Mouse (Mus musculus) midbrain, embryonic 10.5 days (tissue): Measurements from ENCODE around the gene Rprml. TPM values are rescaled to one million over a fixed set of nuclear protein-coding genes. Genes with fewer than 3 reads are reported as not detected.
A peak's percentile ranks its signal among the peaks of the same experiment; 100 is the strongest.
"Not testable (repeated sequence)": the region's sequence is repeated elsewhere in the genome, so short reads cannot be mapped to it uniquely, and the experiment has no call there.

ENCODE experiments used
- DNase-seq: peaks from one replicate; pipeline ENCODE4 v3.0.0-alpha.2; 2017; ENCODE audit warnings: low spot score
- H3K27ac ChIP-seq: fragments of 300-500 bp; sonication (generic); replicated peaks from 2 replicates; pipeline ENCODE4 v1.5.1; 2016; ENCODE audit warnings: mild to moderate bottlenecking
- H3K27me3 ChIP-seq: fragments of 300-500 bp; sonication (generic); 2 replicates; pipeline ENCODE4 v1.6.1; 2016; ENCODE audit warnings: low read depth, mild to moderate bottlenecking; ENCODE audit not compliant: poor library complexity, severe bottlenecking
- H3K36me3 ChIP-seq: fragments of 300-500 bp; sonication (generic); 2 replicates; pipeline ENCODE4 v1.6.1; 2016; ENCODE audit warnings: mild to moderate bottlenecking, moderate library complexity
- H3K4me1 ChIP-seq: fragments of 300-500 bp; sonication (generic); 2 replicates; pipeline ENCODE4 v1.6.1; 2016
- H3K4me3 ChIP-seq: fragments of 300-500 bp; sonication (generic); 2 replicates; pipeline ENCODE4 v1.5.1; 2016; ENCODE audit warnings: mild to moderate bottlenecking, moderate library complexity
- H3K9me3 ChIP-seq: fragments of 300-500 bp; sonication (generic); replicated peaks from 2 replicates; pipeline ENCODE4 v1.6.1; 2016; ENCODE audit warnings: mild to moderate bottlenecking
- WGBS: fragments of 180-500 bp; shearing (Covaris S2); methylation state at CpG from one replicate; pipeline ENCODE4 v1.1.7; 2016; 5-methylcytosine and 5-hydroxymethylcytosine counted together
- polyA plus RNA-seq: library from polyadenylated mRNA; unstranded; fragments of >200 nt; fragmentation: Nextera tagmentation; extraction: Ambion mirVana; gene quantifications from 2 replicates; pipeline ENCODE4 v1.2.1, GENCODE M21; 2016

Gene Rprml
- polyA plus RNA-seq, 1 experiment from 2014 or later: not detected

- no peaks in the 10 kb centered on the region for H3K36me3 ChIP-seq
- no peak for DNase-seq
- WGBS: 63% methylated on average over 13 of the region's 13 CpGs
These were observed 17.6 kb downstream of the Rprml start for GRCm38 (mm10) chr11:103666907-103667426.

GRCm38 (mm10) chr11:103675556-103675955 is 26.2 kb downstream of the Rprml start:
- Histone ChIP-seq H3K4me1 (no peaks in the 10 kb centered on the region), H3K27me3 (no peaks in the 10 kb centered on the region), H3K36me3 (peaks cover 48% of the 10 kb centered on the region), H3K9me3 (no peaks in the 10 kb centered on the region), H3K27ac (no peak overlapping the region), H3K4me3 (no peak overlapping the region)
- DNase-seq: peak; percentile 63
- WGBS: 43% methylated on average over 3 of the region's 3 CpGs

More at GRCm38 (mm10) chr11:103666907-103667426, 17.6 kb downstream of the Rprml start:
- peaks cover 35% of the 10 kb centered on the region for H3K27me3 ChIP-seq
- H3K27ac ChIP-seq: no peak overlapping the region
- H3K4me1 ChIP-seq: peaks cover 25% of the 10 kb centered on the region
- H3K4me3 ChIP-seq: no peak overlapping the region
- no peaks in the 10 kb centered on the region for H3K9me3 ChIP-seq

- not testable (repeated sequence) for H3K27ac ChIP-seq, H3K4me3 ChIP-seq, H3K27me3 ChIP-seq, H3K4me1 ChIP-seq, H3K9me3 ChIP-seq
- WGBS: 49% methylated on average over 2 of the region's 2 CpGs
- H3K36me3 ChIP-seq: peaks cover 63% of the 10 kb centered on the region
- peak; percentile 53 for DNase-seq
These were observed 27.7 kb downstream of the Rprml start for GRCm38 (mm10) chr11:103677042-103677441.

- no peak for DNase-seq
- H3K36me3 ChIP-seq: peaks cover 98% of the 10 kb centered on the region
- H3K27ac ChIP-seq: no peak overlapping the region
- 88% methylated on average over 11 of the region's 11 CpGs for WGBS
- H3K4me3 ChIP-seq: no peak overlapping the region
- H3K27me3 ChIP-seq: no peaks in the 10 kb centered on the region
- no peaks in the 10 kb centered on the region for H3K4me1 ChIP-seq
- H3K9me3 ChIP-seq: no peaks in the 10 kb centered on the region
These were observed 34.4 kb downstream of the Rprml start for GRCm38 (mm10) chr11:103683667-103684334.

- Histone ChIP-seq H3K27ac (no peak overlapping the region), H3K4me1 (no peaks in the 10 kb centered on the region), H3K36me3 (peaks cover 88% of the 10 kb centered on the region), H3K9me3 (no peaks in the 10 kb centered on the region), H3K27me3 (no peaks in the 10 kb centered on the region), H3K4me3 (no peak overlapping the region)
- DNase-seq: no peak
- 93% methylated on average over 7 of the region's 7 CpGs for WGBS
These were observed 35.9 kb downstream of the Rprml start for GRCm38 (mm10) chr11:103685261-103685736.

GRCm38 (mm10) chr11:103686706-103687105 is 37.3 kb downstream of the Rprml start:
- no peak overlapping the region for H3K27ac ChIP-seq
- H3K27me3 ChIP-seq: no peaks in the 10 kb centered on the region
- WGBS: 92% methylated on average over 6 of the region's 6 CpGs
- H3K4me3 ChIP-seq: no peak overlapping the region
- no peaks in the 10 kb centered on the region for H3K9me3 ChIP-seq
- DNase-seq: no peak
- H3K4me1 ChIP-seq: no peaks in the 10 kb centered on the region
- H3K36me3 ChIP-seq: peaks cover 74% of the 10 kb centered on the region

- no peak overlapping the region for H3K4me3 ChIP-seq
These were observed 39.1 kb downstream of the Rprml start for GRCm38 (mm10) chr11:103688271-103688979.

GRCm38 (mm10) chr11:103688980-103689378 is 39.6 kb downstream of the Rprml start:
- 48% methylated on average over 3 of the region's 3 CpGs for WGBS
- peaks cover 51% of the 10 kb centered on the region for H3K36me3 ChIP-seq
- no peak overlapping the region for H3K27ac ChIP-seq
- H3K9me3 ChIP-seq: no peaks in the 10 kb centered on the region
- no peak overlapping the region for H3K4me3 ChIP-seq
- H3K4me1 ChIP-seq: no peaks in the 10 kb centered on the region
- DNase-seq: no peak
- no peaks in the 10 kb centered on the region for H3K27me3 ChIP-seq

More at GRCm38 (mm10) chr11:103688271-103688979, 39.1 kb downstream of the Rprml start:
- H3K4me1 ChIP-seq: no peaks in the 10 kb centered on the region
- 64% methylated on average over 6 of the region's 6 CpGs for WGBS
- no peak for DNase-seq
- no peaks in the 10 kb centered on the region for H3K27me3 ChIP-seq
- H3K27ac ChIP-seq: no peak overlapping the region
- peaks cover 57% of the 10 kb centered on the region for H3K36me3 ChIP-seq
- no peaks in the 10 kb centered on the region for H3K9me3 ChIP-seq

GRCm38 (mm10) chr11:103691036-103691435 is 41.7 kb downstream of the Rprml start:
- Histone ChIP-seq H3K27ac (no peak overlapping the region), H3K4me1 (no peaks in the 10 kb centered on the region), H3K9me3 (no peaks in the 10 kb centered on the region), H3K4me3 (no peak overlapping the region), H3K27me3 (no peaks in the 10 kb centered on the region), H3K36me3 (peaks cover 34% of the 10 kb centered on the region)
- 90% methylated on average over 1 of the region's 1 CpGs for WGBS
- DNase-seq: no peak

- WGBS: 96% methylated on average over 1 of the region's 1 CpGs
- DNase-seq: no peak
- no peak overlapping the region for H3K27ac ChIP-seq
- peaks cover 7% of the 10 kb centered on the region for H3K4me1 ChIP-seq
- no peaks in the 10 kb centered on the region for H3K27me3 ChIP-seq
- no peak overlapping the region for H3K4me3 ChIP-seq
- peaks cover 13% of the 10 kb centered on the region for H3K36me3 ChIP-seq
- H3K9me3 ChIP-seq: no peaks in the 10 kb centered on the region
These were observed 43.9 kb downstream of the Rprml start for GRCm38 (mm10) chr11:103693241-103693640.

GRCm38 (mm10) chr11:103696851-103697564 is 47.6 kb downstream of the Rprml start:
- 2% methylated on average over 18 of the region's 18 CpGs for WGBS
- Histone ChIP-seq H3K4me1 (peaks cover 14% of the 10 kb centered on the region), H3K4me3 (peak overlapping the region; percentile 92), H3K36me3 (0 out of 2 replicates have a peak, but pooled peaks cover 3% of the 10 kb centered on the region), H3K9me3 (no peaks in the 10 kb centered on the region), H3K27me3 (no peaks in the 10 kb centered on the region), H3K27ac (peak overlapping the region; percentile 99)
- DNase-seq: no peak

- no peaks in the 10 kb centered on the region for H3K27me3 ChIP-seq
- peaks cover 14% of the 10 kb centered on the region for H3K4me1 ChIP-seq
- DNase-seq: peak; percentile 94
- no peaks in the 10 kb centered on the region for H3K9me3 ChIP-seq
- under 1% methylated on average over 57 of the region's 57 CpGs for WGBS
- H3K4me3 ChIP-seq: peak within 1 kb of the TSS; percentile 92
- 0 out of 2 replicates have a peak, but pooled peaks cover 3% of the 10 kb centered on the region for H3K36me3 ChIP-seq
- peak within 1 kb of the TSS; percentile 99 for H3K27ac ChIP-seq
These were observed 48.3 kb downstream of the Rprml start, which contains the start of gene Gosr2 for GRCm38 (mm10) chr11:103697565-103698176. TSS of gene Gosr2 (minus strand) at chr11:103697898.
